Comparison of ENCODE assay signal across 41 mouse cellular contexts in the genomic region with DNA sequence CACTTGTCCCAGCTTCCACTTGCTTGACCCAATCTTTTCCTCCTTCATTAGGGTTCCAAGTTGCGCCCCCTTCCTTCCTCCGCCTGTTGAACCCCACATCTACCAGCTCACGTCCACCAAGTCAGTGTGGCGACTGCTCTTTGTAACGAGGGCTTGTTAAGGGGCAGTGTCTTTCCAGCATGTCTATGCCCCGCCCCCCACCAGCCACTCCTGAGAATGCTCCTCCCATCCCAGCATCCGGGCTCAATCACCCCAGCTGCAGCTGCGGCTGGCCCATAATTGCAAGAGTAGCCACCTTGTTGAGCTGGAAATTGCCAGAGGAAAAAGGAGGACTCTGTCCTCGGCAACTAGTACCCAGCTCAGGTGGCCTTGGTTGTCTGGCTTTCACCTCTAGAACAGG. TPM values are rescaled to one million over a fixed set of nuclear protein-coding genes. Genes with fewer than 3 reads are reported as not detected.
"Had no signal": no experiment of that assay in that cellular context is flagged by ENCODE, and none has a peak within 500 bp of the region (broad histone marks: within the 10 kb centered on the region; RNA-seq: fewer than 3 reads in every experiment).

No protein-coding gene starts in this region.

- H3K9ac ChIP-seq: heart, embryonic 13.5 days; heart, embryonic 15.5 days; hindbrain, embryonic 13.5 days; hindbrain, embryonic 15.5 days; kidney, embryonic 15.5 days; limb, embryonic 13.5 days; limb, embryonic 15.5 days; liver, embryonic 13.5 days; liver, embryonic 15.5 days had no signal

- H3K36me3 ChIP-seq: liver, embryonic 13.5 days; liver, embryonic 15.5 days had no signal

- DNase-seq: gastrocnemius, postnatal 14 days; gastrocnemius, postnatal 36 days; heart, adult 11 months; heart, adult 2 months; heart, postnatal 14 days; heart, postnatal 36 days; kidney, adult 11 months; kidney, adult 2 months; kidney, adult 9 months; kidney, postnatal 14 days; kidney, postnatal 36 days; layer of hippocampus, adult 9-11 months; layer of hippocampus, postnatal 36 days; left cerebral cortex, postnatal 4 days; liver, embryonic 13.5 days had no signal

- H3K27me3 ChIP-seq: heart, embryonic 13.5 days; heart, embryonic 15.5 days; hindbrain, embryonic 13.5 days; hindbrain, embryonic 15.5 days; kidney, embryonic 15.5 days; limb, embryonic 13.5 days; limb, embryonic 15.5 days; liver, embryonic 13.5 days; liver, embryonic 15.5 days had no signal

- H3K9me3 ChIP-seq: hindbrain, embryonic 15.5 days had no signal

- H3K27ac ChIP-seq: gastrocnemius, adult 2 months; heart, adult 2 months; heart, embryonic 13.5 days; heart, embryonic 15.5 days; hindbrain, embryonic 13.5 days; hindbrain, embryonic 15.5 days; hindbrain, postnatal 0 days; kidney, embryonic 15.5 days; kidney, postnatal 0 days; limb, embryonic 13.5 days; limb, embryonic 15.5 days; liver, embryonic 13.5 days; liver, embryonic 15.5 days had no signal

- H3K4me3 ChIP-seq: gastrocnemius, adult 2 months; heart, adult 2 months; heart, embryonic 13.5 days; heart, embryonic 15.5 days; hindbrain, embryonic 13.5 days; hindbrain, embryonic 15.5 days; kidney, embryonic 15.5 days; limb, embryonic 13.5 days; limb, embryonic 15.5 days; liver, embryonic 13.5 days; liver, embryonic 15.5 days had no signal

- H3K4me1 ChIP-seq: heart, embryonic 13.5 days; heart, embryonic 15.5 days; hindbrain, embryonic 13.5 days; hindbrain, embryonic 15.5 days; kidney, embryonic 15.5 days; limb, embryonic 13.5 days; limb, embryonic 15.5 days; liver, embryonic 13.5 days; liver, embryonic 15.5 days had no signal

RNA-seq across cellular contexts. Expression of gene Myl10, which starts 53.6 kb away (rescaled TPM):
- total RNA-seq: heart, adult 2 months; heart, postnatal 14 days; heart, postnatal 36 days; hindbrain, postnatal 0 days; layer of hippocampus, adult 18-20 months; layer of hippocampus, adult 8-10 months; layer of hippocampus, postnatal 14 days; layer of hippocampus, postnatal 36 days; left cerebral cortex, adult 18-20 months; left cerebral cortex, adult 8-10 months; left cerebral cortex, postnatal 10 days; left cerebral cortex, postnatal 25 days; left cerebral cortex, postnatal 4 days had no signal
- polyA plus RNA-seq: heart, adult 2 months; heart, embryonic 11.5 days; heart, embryonic 13.5 days; heart, postnatal 0 days; hindbrain, embryonic 11.5 days; hindbrain, embryonic 13.5 days; hindbrain, embryonic 15.5 days; hindbrain, postnatal 0 days; intestine, embryonic 14.5 days; intestine, embryonic 16.5 days; kidney, adult 2 months; kidney, embryonic 15.5 days; kidney, postnatal 0 days; large intestine, adult 2 months; limb, embryonic 11.5 days; limb, embryonic 13.5 days; liver, embryonic 11.5 days; liver, embryonic 13.5 days; liver, embryonic 15.5 days had no signal
